Mouse (Mus musculus): ENCODE measurements around the gene Slc27a1. TPM values are rescaled to one million over a fixed set of nuclear protein-coding genes. Genes with fewer than 3 reads are reported as not detected.

The Slc27a1 gene
- polyA plus RNA-seq, 1 experiment from 2014 or later, result 15.5 TPM

- WGBS, result under 1% methylated on average over 41 of the region's 55 CpGs
- Histone ChIP-seq H3K9me3 (ENCODE audit: control insufficient read depth, low read length) (no peaks in the 10 kb centered on the region), H3K4me2 (ENCODE audit: low read depth, low read length) (peak overlapping the region; percentile 93), H3K4me3 (ENCODE audit: low read depth, low read length) (peak overlapping the region; percentile 54), H3K27me3 (replicated peaks; ENCODE audit: control insufficient read depth, insufficient read depth, low read length) (peaks cover 16% of the 10 kb centered on the region), H3K36me3 (ENCODE audit: control insufficient read depth, insufficient read depth, low read length) (peaks cover 13% of the 10 kb centered on the region), H3K27ac (replicated peaks; ENCODE audit: low read depth, low read length) (peak overlapping the region; percentile 75), H3K9ac (ENCODE audit: low read depth, low read length) (peak overlapping the region; percentile 74), H3K4me1 (ENCODE audit: control insufficient read depth, insufficient read depth, low read length) (peaks cover 23% of the 10 kb centered on the region)
- DNase-seq (ENCODE audit: low spot score), result peak; percentile 95
- ATAC-seq (ENCODE audit: low read depth), result peak; percentile 88
These were observed 60.5 kb downstream of the Slc27a1 start for GRCm38 (mm10) chr8:71629096-71629697.

- no peaks in the 10 kb centered on the region for H3K9me3 ChIP-seq (ENCODE audit: control insufficient read depth, low read length)
- H3K9ac ChIP-seq (ENCODE audit: low read depth, low read length), result peak overlapping the region; percentile 74
- peak; percentile 75 for DNase-seq (ENCODE audit: low spot score)
- peaks cover 8% of the 10 kb centered on the region; the same call in 1 of the 2 replicates for H3K36me3 ChIP-seq (ENCODE audit: control insufficient read depth, insufficient read depth, low read length)
- peaks cover 16% of the 10 kb centered on the region for H3K27me3 ChIP-seq (replicated peaks; ENCODE audit: control insufficient read depth, insufficient read depth, low read length)
- peaks cover 23% of the 10 kb centered on the region for H3K4me1 ChIP-seq (ENCODE audit: control insufficient read depth, insufficient read depth, low read length)
- ATAC-seq (ENCODE audit: low read depth), result peak; percentile 20; the same call in 1 of the 2 replicates
- peak overlapping the region; percentile 54 for H3K4me3 ChIP-seq (ENCODE audit: low read depth, low read length)
- H3K27ac ChIP-seq (replicated peaks; ENCODE audit: low read depth, low read length), result peak overlapping the region; percentile 75; the same call in 1 of the 2 replicates
- WGBS, result 3% methylated on average over 23 of the region's 25 CpGs
- H3K4me2 ChIP-seq (ENCODE audit: low read depth, low read length), result peak overlapping the region; percentile 93
These were observed 61.1 kb downstream of the Slc27a1 start for GRCm38 (mm10) chr8:71629781-71630212.

GRCm38 (mm10) chr8:71630761-71631160 is 62.1 kb downstream of the Slc27a1 start:
- H3K27ac ChIP-seq (replicated peaks; ENCODE audit: low read depth, low read length), result no peak overlapping the region
- 81% methylated on average over 6 of the region's 6 CpGs for WGBS
- no peak overlapping the region for H3K9ac ChIP-seq (ENCODE audit: low read depth, low read length)
- ATAC-seq (ENCODE audit: low read depth) (no peak), DNase-seq (ENCODE audit: low spot score) (no peak)
- peaks cover 23% of the 10 kb centered on the region for H3K4me1 ChIP-seq (ENCODE audit: control insufficient read depth, insufficient read depth, low read length)
- no peak overlapping the region for H3K4me2 ChIP-seq (ENCODE audit: low read depth, low read length)
- H3K27me3 ChIP-seq (replicated peaks; ENCODE audit: control insufficient read depth, insufficient read depth, low read length), result peaks cover 22% of the 10 kb centered on the region
- H3K9me3 ChIP-seq (ENCODE audit: control insufficient read depth, low read length), result no peaks in the 10 kb centered on the region
- H3K4me3 ChIP-seq (ENCODE audit: low read depth, low read length), result no peak overlapping the region
- H3K36me3 ChIP-seq (ENCODE audit: control insufficient read depth, insufficient read depth, low read length), result peaks cover 6% of the 10 kb centered on the region; the same call in 1 of the 2 replicates

GRCm38 (mm10) chr8:71631897-71632296 is 63.2 kb downstream of the Slc27a1 start:
- 63% methylated on average over 2 of the region's 2 CpGs for WGBS
- H3K27me3 ChIP-seq (replicated peaks; ENCODE audit: control insufficient read depth, insufficient read depth, low read length), result peaks cover 22% of the 10 kb centered on the region
- ATAC-seq (ENCODE audit: low read depth), result no peak

GRCm38 (mm10) chr8:71633164-71633563 is 64.5 kb downstream of the Slc27a1 start:
- no peak overlapping the region for H3K4me3 ChIP-seq (ENCODE audit: low read depth, low read length)

More at GRCm38 (mm10) chr8:71631897-71632296, 63.2 kb downstream of the Slc27a1 start:
- H3K4me3 ChIP-seq (ENCODE audit: low read depth, low read length), result no peak overlapping the region
- H3K27ac ChIP-seq (replicated peaks; ENCODE audit: low read depth, low read length), result no peak overlapping the region
- H3K9ac ChIP-seq (ENCODE audit: low read depth, low read length), result no peak overlapping the region
- H3K9me3 ChIP-seq (ENCODE audit: control insufficient read depth, low read length), result no peaks in the 10 kb centered on the region
- no peak for DNase-seq (ENCODE audit: low spot score)
- H3K4me1 ChIP-seq (ENCODE audit: control insufficient read depth, insufficient read depth, low read length), result peaks cover 23% of the 10 kb centered on the region
- no peaks in the 10 kb centered on the region for H3K36me3 ChIP-seq (ENCODE audit: control insufficient read depth, insufficient read depth, low read length)
- no peak overlapping the region for H3K4me2 ChIP-seq (ENCODE audit: low read depth, low read length)

GRCm38 (mm10) chr8:71633981-71634667 is 65.4 kb downstream of the Slc27a1 start:
- Histone ChIP-seq H3K9ac (ENCODE audit: low read depth, low read length) (peak overlapping the region; percentile 22; the same call in 1 of the 2 replicates), H3K4me3 (ENCODE audit: low read depth, low read length) (peak overlapping the region; percentile 20), H3K4me2 (ENCODE audit: low read depth, low read length) (peak overlapping the region; percentile 44), H3K4me1 (ENCODE audit: control insufficient read depth, insufficient read depth, low read length) (peaks cover 8% of the 10 kb centered on the region), H3K9me3 (ENCODE audit: control insufficient read depth, low read length) (no peaks in the 10 kb centered on the region), H3K27me3 (replicated peaks; ENCODE audit: control insufficient read depth, insufficient read depth, low read length) (peaks cover 22% of the 10 kb centered on the region), H3K36me3 (ENCODE audit: control insufficient read depth, insufficient read depth, low read length) (no peaks in the 10 kb centered on the region), H3K27ac (replicated peaks; ENCODE audit: low read depth, low read length) (no peak overlapping the region)
- peak; percentile 73 for DNase-seq (ENCODE audit: low spot score)
- WGBS, result 3% methylated on average over 24 of the region's 26 CpGs
- peak; percentile 54 for ATAC-seq (ENCODE audit: low read depth)

More at GRCm38 (mm10) chr8:71633164-71633563, 64.5 kb downstream of the Slc27a1 start:
- H3K27ac ChIP-seq (replicated peaks; ENCODE audit: low read depth, low read length), result no peak overlapping the region
- peaks cover 15% of the 10 kb centered on the region for H3K4me1 ChIP-seq (ENCODE audit: control insufficient read depth, insufficient read depth, low read length)
- ATAC-seq (ENCODE audit: low read depth) (no peak), DNase-seq (ENCODE audit: low spot score) (peak; percentile 16)
- H3K9ac ChIP-seq (ENCODE audit: low read depth, low read length), result no peak overlapping the region
- H3K9me3 ChIP-seq (ENCODE audit: control insufficient read depth, low read length), result no peaks in the 10 kb centered on the region
- no peaks in the 10 kb centered on the region for H3K36me3 ChIP-seq (ENCODE audit: control insufficient read depth, insufficient read depth, low read length)
- H3K4me2 ChIP-seq (ENCODE audit: low read depth, low read length), result no peak overlapping the region
- peaks cover 22% of the 10 kb centered on the region for H3K27me3 ChIP-seq (replicated peaks; ENCODE audit: control insufficient read depth, insufficient read depth, low read length)
- WGBS, result 20% methylated on average over 7 of the region's 22 CpGs

Small RNA genes lying within 50 kb of the gene (microRNA-seq; reads per million reads assigned to microRNA genes)
- not detected for gene Mir6769b (ENCODE audit: borderline number of aligned reads)

Other genes with a start within 250 kb of the Slc27a1 start
- gene Use1, start 202.0 kb upstream of the Slc27a1 start, polyA plus RNA-seq (2014; fragmentation: Nextera tagmentation; extraction: Ambion mirVana), result 106 and 115 TPM in 2 replicates
- 3.8 and 4.0 TPM in 2 replicates for gene Ocel1, start 197.6 kb upstream of the Slc27a1 start, polyA plus RNA-seq (2014; fragmentation: Nextera tagmentation; extraction: Ambion mirVana)
- gene Nr2f6, start 186.9 kb upstream of the Slc27a1 start, polyA plus RNA-seq (2014; fragmentation: Nextera tagmentation; extraction: Ambion mirVana), result 57.2 and 61.9 TPM in 2 replicates
- gene Ushbp1, start 173.1 kb upstream of the Slc27a1 start, polyA plus RNA-seq (2014; fragmentation: Nextera tagmentation; extraction: Ambion mirVana), result 9.4 and 11.3 TPM in 2 replicates
- gene Babam1, start 172.0 kb upstream of the Slc27a1 start, polyA plus RNA-seq (2014; fragmentation: Nextera tagmentation; extraction: Ambion mirVana), result 79.6 and 85.2 TPM in 2 replicates
- 13.0 and 16.4 TPM in 2 replicates for gene Ankle1, start 162.9 kb upstream of the Slc27a1 start, polyA plus RNA-seq (2014; fragmentation: Nextera tagmentation; extraction: Ambion mirVana)
- 47.9 and 49.4 TPM in 2 replicates for gene Abhd8, start 105.2 kb upstream of the Slc27a1 start, polyA plus RNA-seq (2014; fragmentation: Nextera tagmentation; extraction: Ambion mirVana)
- 115 and 123 TPM in 2 replicates for gene Mrpl34, start 103.9 kb upstream of the Slc27a1 start, polyA plus RNA-seq (2014; fragmentation: Nextera tagmentation; extraction: Ambion mirVana)
- gene Dda1, start 99.7 kb upstream of the Slc27a1 start, polyA plus RNA-seq (2014; fragmentation: Nextera tagmentation; extraction: Ambion mirVana), result 100 and 105 TPM in 2 replicates
- gene Ano8, start 82.9 kb upstream of the Slc27a1 start, polyA plus RNA-seq (2014; fragmentation: Nextera tagmentation; extraction: Ambion mirVana), result 2.0 and 2.1 TPM in 2 replicates
- 5.3 and 6.8 TPM in 2 replicates for gene Gtpbp3, start 80.8 kb upstream of the Slc27a1 start, polyA plus RNA-seq (2014; fragmentation: Nextera tagmentation; extraction: Ambion mirVana)
- 53.5 and 59.0 TPM in 2 replicates for gene Plvap, start 57.1 kb upstream of the Slc27a1 start, polyA plus RNA-seq (2014; fragmentation: Nextera tagmentation; extraction: Ambion mirVana)
- gene Ccdc194, start 43.2 kb upstream of the Slc27a1 start, polyA plus RNA-seq (2014; fragmentation: Nextera tagmentation; extraction: Ambion mirVana), result 2.4 and 3.5 TPM in 2 replicates
- 16.0 and 16.2 TPM in 2 replicates for gene Bst2, start 31.4 kb upstream of the Slc27a1 start, polyA plus RNA-seq (2014; fragmentation: Nextera tagmentation; extraction: Ambion mirVana)
- gene Mvb12a, start 26.0 kb upstream of the Slc27a1 start, polyA plus RNA-seq (2014; fragmentation: Nextera tagmentation; extraction: Ambion mirVana), result 85.4 and 95.3 TPM in 2 replicates
- 1.1 and 1.4 TPM in 2 replicates for gene Tmem221, start 10.0 kb upstream of the Slc27a1 start, polyA plus RNA-seq (2014; fragmentation: Nextera tagmentation; extraction: Ambion mirVana)
- 0.07 TPM in 1 of 2 replicates, not detected in the other for gene Nxnl1, start 2.3 kb upstream of the Slc27a1 start, polyA plus RNA-seq (2014; fragmentation: Nextera tagmentation; extraction: Ambion mirVana)
- gene Pgls, start 23.3 kb downstream of the Slc27a1 start, polyA plus RNA-seq (2014; fragmentation: Nextera tagmentation; extraction: Ambion mirVana), result 239 and 245 TPM in 2 replicates
- gene Fam129c, start 28.8 kb downstream of the Slc27a1 start, polyA plus RNA-seq (2014; fragmentation: Nextera tagmentation; extraction: Ambion mirVana), result 2.3 and 3.5 TPM in 2 replicates
- gene Colgalt1, start 42.1 kb downstream of the Slc27a1 start, polyA plus RNA-seq (2014; fragmentation: Nextera tagmentation; extraction: Ambion mirVana), result 107 and 112 TPM in 2 replicates
- gene Unc13a, start 102.9 kb downstream of the Slc27a1 start, polyA plus RNA-seq (2014; fragmentation: Nextera tagmentation; extraction: Ambion mirVana), result 1.1 and 1.4 TPM in 2 replicates
- 4.8 and 5.2 TPM in 2 replicates for gene Jak3, start 107.4 kb downstream of the Slc27a1 start, polyA plus RNA-seq (2014; fragmentation: Nextera tagmentation; extraction: Ambion mirVana)
- gene Insl3, start 120.3 kb downstream of the Slc27a1 start, polyA plus RNA-seq (2014; fragmentation: Nextera tagmentation; extraction: Ambion mirVana), result 1.0 TPM in 1 of 2 replicates, not detected in the other
- gene B3gnt3, start 132.9 kb downstream of the Slc27a1 start, polyA plus RNA-seq (2014; fragmentation: Nextera tagmentation; extraction: Ambion mirVana), result 0.84 and 0.87 TPM in 2 replicates
- 2.6 and 2.7 TPM in 2 replicates for gene Fcho1, start 156.8 kb downstream of the Slc27a1 start, polyA plus RNA-seq (2014; fragmentation: Nextera tagmentation; extraction: Ambion mirVana)

All from embryonic facial prominence, embryonic 14.5 days (tissue).